Mouse (Mus musculus) adrenal gland, postnatal 10 days (tissue): ENCODE measurements around the gene Lcp1. TPM values are rescaled to one million over a fixed set of nuclear protein-coding genes. Genes with fewer than 3 reads are reported as not detected.

Experiments used
- DNase-seq: peaks from one replicate; pipeline ENCODE4 v3.0.0; 2021; ENCODE audit warnings: mixed read lengths
- total RNA-seq, 2 experiments: library from RNA; stranded (reverse); gene quantifications; 2 replicates each; pipeline ENCODE4 v1.2.3; 2021

Lcp1 gene
- total RNA-seq, 2 experiments from 2014 or later: 24.7 to 28.1 TPM

- DNase-seq: no peak
These were observed 45.6 kb downstream of the Lcp1 start for GRCm38 (mm10) chr14:75176425-75177045.

GRCm38 (mm10) chr14:75177400-75177799 is 46.5 kb downstream of the Lcp1 start:
- no peak for DNase-seq

- no peak for DNase-seq
These were observed 47.5 kb downstream of the Lcp1 start for GRCm38 (mm10) chr14:75178384-75178793.

GRCm38 (mm10) chr14:75178801-75179211 is 47.9 kb downstream of the Lcp1 start:
- no peak for DNase-seq

- DNase-seq: no peak
These were observed 48.5 kb downstream of the Lcp1 start for GRCm38 (mm10) chr14:75179255-75179963.

GRCm38 (mm10) chr14:75180551-75180978 is 49.7 kb downstream of the Lcp1 start:
- no peak for DNase-seq

- DNase-seq: no peak
These were observed 50.4 kb downstream of the Lcp1 start for GRCm38 (mm10) chr14:75181062-75181935.

GRCm38 (mm10) chr14:75182378-75182777 is 51.5 kb downstream of the Lcp1 start:
- DNase-seq: no peak

- no peak for DNase-seq
These were observed 51.9 kb downstream of the Lcp1 start for GRCm38 (mm10) chr14:75182831-75183230.

GRCm38 (mm10) chr14:75184069-75184790 is 53.3 kb downstream of the Lcp1 start:
- DNase-seq: no peak

GRCm38 (mm10) chr14:75185796-75186594 is 55.1 kb downstream of the Lcp1 start:
- no peak for DNase-seq

- DNase-seq: no peak
These were observed 56.0 kb downstream of the Lcp1 start for GRCm38 (mm10) chr14:75186858-75187415.

- DNase-seq: no peak
These were observed 57.6 kb downstream of the Lcp1 start for GRCm38 (mm10) chr14:75188521-75188920.

GRCm38 (mm10) chr14:75189031-75189430 is 58.1 kb downstream of the Lcp1 start:
- no peak for DNase-seq

- no peak for DNase-seq
These were observed 59.8 kb downstream of the Lcp1 start for GRCm38 (mm10) chr14:75190683-75191082.

- DNase-seq: no peak
These were observed 61.5 kb downstream of the Lcp1 start for GRCm38 (mm10) chr14:75192427-75192826.

GRCm38 (mm10) chr14:75192858-75193257 is 62.0 kb downstream of the Lcp1 start:
- DNase-seq: no peak

GRCm38 (mm10) chr14:75195530-75195929 is 64.6 kb downstream of the Lcp1 start:
- DNase-seq: no peak

- DNase-seq: peak; percentile 74
These were observed 66.1 kb downstream of the Lcp1 start for GRCm38 (mm10) chr14:75197027-75197426.

- no peak for DNase-seq
These were observed 66.8 kb downstream of the Lcp1 start for GRCm38 (mm10) chr14:75197660-75198059.
